Mouse (Mus musculus) stomach, postnatal 0 days (tissue): ENCODE measurements around the gene 1700042G07Rik.

Experiments used
- CTCF ChIP-seq: IDR thresholded peaks from 2 replicates; pipeline ENCODE4 v1.5.1; 2016; ENCODE audit warnings: antibody characterized with exemption, low read depth, mild to moderate bottlenecking, moderate library complexity
- EP300 ChIP-seq: optimal IDR thresholded peaks from 2 replicates; pipeline ENCODE3; 2016; ENCODE audit warnings: antibody characterized with exemption

GRCm38 (mm10) chr4:116125803-116126386, 47.3 kb upstream of the 1700042G07Rik start:
- TF ChIP-seq CTCF (no peak), EP300 (no peak)
